Mouse (Mus musculus) erythroblast, embryonic 14.5 days (primary cell): ENCODE data around the gene Twist2.

Experiments
- GATA1 ChIP-seq: IDR thresholded peaks from 2 replicates; pipeline ENCODE4 v1.6.1; 2012; ENCODE audit warnings: low read length, inconsistent platforms, mixed read lengths
- TAL1 ChIP-seq: IDR thresholded peaks from 3 replicates; pipeline ENCODE4 v1.6.1; 2012; ENCODE audit warnings: low read length, inconsistent platforms, mixed read lengths

DNA sequence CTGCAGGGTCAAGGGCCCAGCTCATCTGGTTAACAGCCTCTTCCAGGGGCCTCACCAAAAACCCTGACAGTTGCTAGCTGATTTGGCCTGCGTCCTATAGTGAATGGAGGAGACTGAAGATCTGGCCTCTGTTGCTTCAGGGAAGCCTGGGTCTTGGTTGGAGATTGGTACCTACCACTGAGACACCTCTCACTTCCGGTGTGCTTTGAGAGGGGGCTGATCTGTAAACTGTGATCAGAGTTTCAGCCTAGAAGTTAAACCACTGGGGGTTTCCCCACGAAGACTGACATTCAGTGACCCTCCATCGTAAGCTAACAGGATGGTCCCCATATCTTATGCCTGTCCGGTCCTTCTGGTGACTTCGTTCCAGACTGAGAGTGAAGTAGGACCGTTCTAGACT lies 30.7 kb downstream of the Twist2 start:
- TF ChIP-seq GATA1, result no peak
- no peak for TF ChIP-seq TAL1
